Mouse (Mus musculus) midbrain, embryonic 10.5 days (tissue): ENCODE results near the gene Rras2. TPM values are rescaled to one million over a fixed set of nuclear protein-coding genes. Genes with fewer than 3 reads are reported as not detected.

ENCODE experiments used
- DNase-seq: peaks from one replicate; pipeline ENCODE4 v3.0.0-alpha.2; 2017; ENCODE audit warnings: low spot score
- H3K27ac ChIP-seq: fragments of 300-500 bp; sonication (generic); replicated peaks from 2 replicates; pipeline ENCODE4 v1.5.1; 2016; ENCODE audit warnings: mild to moderate bottlenecking
- H3K27me3 ChIP-seq: fragments of 300-500 bp; sonication (generic); 2 replicates; pipeline ENCODE4 v1.6.1; 2016; ENCODE audit warnings: low read depth, mild to moderate bottlenecking; ENCODE audit not compliant: poor library complexity, severe bottlenecking
- H3K36me3 ChIP-seq: fragments of 300-500 bp; sonication (generic); 2 replicates; pipeline ENCODE4 v1.6.1; 2016; ENCODE audit warnings: mild to moderate bottlenecking, moderate library complexity
- H3K4me1 ChIP-seq: fragments of 300-500 bp; sonication (generic); 2 replicates; pipeline ENCODE4 v1.6.1; 2016
- H3K4me3 ChIP-seq: fragments of 300-500 bp; sonication (generic); 2 replicates; pipeline ENCODE4 v1.5.1; 2016; ENCODE audit warnings: mild to moderate bottlenecking, moderate library complexity
- H3K9me3 ChIP-seq: fragments of 300-500 bp; sonication (generic); replicated peaks from 2 replicates; pipeline ENCODE4 v1.6.1; 2016; ENCODE audit warnings: mild to moderate bottlenecking
- WGBS: fragments of 180-500 bp; shearing (Covaris S2); methylation state at CpG from one replicate; pipeline ENCODE4 v1.1.7; 2016; 5-methylcytosine and 5-hydroxymethylcytosine counted together
- polyA plus RNA-seq: library from polyadenylated mRNA; unstranded; fragments of >200 nt; fragmentation: Nextera tagmentation; extraction: Ambion mirVana; gene quantifications from 2 replicates; pipeline ENCODE4 v1.2.1, GENCODE M21; 2016

The Rras2 gene
- polyA plus RNA-seq, 1 experiment from 2014 or later = 27.2 TPM

GRCm38 (mm10) chr7:114065407-114066185, 52.0 kb downstream of the Rras2 start:
- peaks cover 24% of the 10 kb centered on the region for H3K4me1 ChIP-seq
- H3K27me3 ChIP-seq = no peaks in the 10 kb centered on the region
- H3K36me3 ChIP-seq = no peaks in the 10 kb centered on the region
- H3K4me3 ChIP-seq = no peak overlapping the region
- WGBS = 32% methylated on average over 11 of the region's 11 CpGs
- H3K27ac ChIP-seq = no peak overlapping the region; the same call in 1 of the 2 replicates
- no peaks in the 10 kb centered on the region for H3K9me3 ChIP-seq
- no peak for DNase-seq

GRCm38 (mm10) chr7:114063966-114064365, 53.6 kb downstream of the Rras2 start:
- no peak for DNase-seq
- Histone ChIP-seq H3K4me3 (no peak overlapping the region), H3K27ac (no peak overlapping the region), H3K4me1 (peaks cover 24% of the 10 kb centered on the region), H3K36me3 (no peaks in the 10 kb centered on the region), H3K27me3 (no peaks in the 10 kb centered on the region), H3K9me3 (no peaks in the 10 kb centered on the region)
- WGBS = 91% methylated on average over 6 of the region's 6 CpGs

DNA sequence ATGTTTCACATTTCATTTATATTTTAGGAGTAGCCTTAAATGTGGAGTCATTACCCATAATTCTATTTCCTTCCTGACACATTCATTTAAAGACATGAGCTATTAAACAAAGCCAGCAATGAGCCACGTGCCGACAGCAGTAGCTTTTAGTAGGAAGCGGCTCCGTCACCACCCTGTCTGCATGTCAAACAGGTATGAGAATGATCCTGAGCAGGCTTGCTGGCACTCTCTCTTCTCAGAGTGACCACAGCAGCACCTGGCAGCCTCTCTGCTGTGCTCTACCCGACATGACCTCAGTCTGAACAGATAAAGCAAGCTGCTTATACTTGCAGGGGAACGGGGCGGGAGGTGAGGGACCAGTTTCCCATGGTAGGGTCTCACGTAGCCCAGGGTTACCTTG, 54.0 kb downstream of the Rras2 start:
- no peaks in the 10 kb centered on the region for H3K27me3 ChIP-seq
- no peaks in the 10 kb centered on the region for H3K9me3 ChIP-seq
- peaks cover 24% of the 10 kb centered on the region for H3K4me1 ChIP-seq
- H3K36me3 ChIP-seq = no peaks in the 10 kb centered on the region
- H3K27ac ChIP-seq = no peak overlapping the region
- H3K4me3 ChIP-seq = no peak overlapping the region
- 75% methylated on average over 8 of the region's 8 CpGs for WGBS
- DNase-seq = no peak

- no peak overlapping the region for H3K27ac ChIP-seq
- H3K4me3 ChIP-seq = no peak overlapping the region
- no peaks in the 10 kb centered on the region for H3K27me3 ChIP-seq
- H3K4me1 ChIP-seq = peaks cover 24% of the 10 kb centered on the region
- H3K36me3 ChIP-seq = 0 out of 2 replicates have a peak, but pooled peaks cover 3% of the 10 kb centered on the region
- no peaks in the 10 kb centered on the region for H3K9me3 ChIP-seq
- DNase-seq = no peak
- 69% methylated on average over 1 of the region's 1 CpGs for WGBS
Measured at GRCm38 (mm10) chr7:114062451-114062850, 55.1 kb downstream of the Rras2 start.

GRCm38 (mm10) chr7:114060445-114060844, 57.1 kb downstream of the Rras2 start:
- DNase-seq = no peak
- WGBS = 94% methylated on average over 6 of the region's 6 CpGs
- no peaks in the 10 kb centered on the region for H3K27me3 ChIP-seq

GRCm38 (mm10) chr7:114058927-114059441, 58.6 kb downstream of the Rras2 start:
- WGBS = 92% methylated on average over 6 of the region's 6 CpGs
- DNase-seq = no peak

More at GRCm38 (mm10) chr7:114060445-114060844, 57.1 kb downstream of the Rras2 start:
- Histone ChIP-seq H3K4me3 (no peak overlapping the region), H3K9me3 (no peaks in the 10 kb centered on the region), H3K36me3 (peaks cover 9% of the 10 kb centered on the region), H3K4me1 (peaks cover 8% of the 10 kb centered on the region), H3K27ac (no peak overlapping the region)

DNA sequence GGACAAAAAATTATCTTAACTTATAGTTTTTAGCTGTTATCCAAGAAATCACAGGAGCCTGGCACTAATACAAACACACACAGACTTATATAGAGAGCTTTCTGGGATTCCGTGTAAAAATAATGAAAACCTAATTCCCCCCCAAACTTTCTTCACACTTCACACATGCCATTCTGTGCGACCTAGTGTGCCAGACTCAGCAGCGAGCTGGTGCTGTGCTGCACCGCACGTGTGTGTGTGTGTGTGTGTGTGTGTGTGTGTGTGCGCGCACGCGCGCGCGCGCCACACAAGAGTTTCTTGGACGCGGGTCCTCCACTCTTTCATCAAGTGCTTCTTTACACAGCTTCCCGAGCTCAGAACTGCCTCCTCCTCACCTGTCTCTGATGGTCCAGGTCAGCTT, 59.4 kb downstream of the Rras2 start:
- 94% methylated on average over 16 of the region's 16 CpGs for WGBS
- Histone ChIP-seq H3K27me3 (no peaks in the 10 kb centered on the region), H3K9me3 (no peaks in the 10 kb centered on the region), H3K4me1 (no peaks in the 10 kb centered on the region), H3K27ac (no peak overlapping the region), H3K36me3 (peaks cover 11% of the 10 kb centered on the region), H3K4me3 (no peak overlapping the region)
- no peak for DNase-seq

More at GRCm38 (mm10) chr7:114058927-114059441, 58.6 kb downstream of the Rras2 start:
- no peaks in the 10 kb centered on the region for H3K27me3 ChIP-seq
- H3K4me1 ChIP-seq = no peaks in the 10 kb centered on the region; the same call in 1 of the 2 replicates
- no peak overlapping the region for H3K27ac ChIP-seq
- H3K36me3 ChIP-seq = peaks cover 11% of the 10 kb centered on the region
- H3K9me3 ChIP-seq = no peaks in the 10 kb centered on the region
- H3K4me3 ChIP-seq = no peak overlapping the region

DNA sequence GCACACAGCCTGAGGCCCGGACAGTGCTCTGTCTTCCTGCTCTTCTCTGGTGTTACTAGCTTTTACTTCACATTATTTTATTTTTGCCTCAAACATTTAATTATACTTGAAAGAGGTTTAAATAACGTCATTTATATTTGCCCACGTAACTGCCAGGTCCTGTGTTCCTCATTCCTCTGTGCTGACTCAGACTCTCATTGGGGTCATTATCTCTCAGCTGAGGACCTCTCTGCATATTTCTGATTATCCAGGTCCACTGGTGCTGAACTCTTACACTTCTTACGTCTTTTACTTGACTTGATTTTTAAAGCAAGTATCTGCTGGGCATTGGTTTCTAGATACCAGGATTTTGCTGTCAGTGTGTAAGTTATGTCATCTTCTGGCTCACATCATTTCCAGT, 63.9 kb downstream of the Rras2 start:
- Histone ChIP-seq H3K27me3 (no peaks in the 10 kb centered on the region), H3K4me3 (no peak overlapping the region), H3K36me3 (peaks cover 11% of the 10 kb centered on the region), H3K27ac (no peak overlapping the region), H3K4me1 (peaks cover 4% of the 10 kb centered on the region; the same call in 1 of the 2 replicates), H3K9me3 (no peaks in the 10 kb centered on the region)
- DNase-seq = no peak
- 94% methylated on average over 4 of the region's 4 CpGs for WGBS

DNA sequence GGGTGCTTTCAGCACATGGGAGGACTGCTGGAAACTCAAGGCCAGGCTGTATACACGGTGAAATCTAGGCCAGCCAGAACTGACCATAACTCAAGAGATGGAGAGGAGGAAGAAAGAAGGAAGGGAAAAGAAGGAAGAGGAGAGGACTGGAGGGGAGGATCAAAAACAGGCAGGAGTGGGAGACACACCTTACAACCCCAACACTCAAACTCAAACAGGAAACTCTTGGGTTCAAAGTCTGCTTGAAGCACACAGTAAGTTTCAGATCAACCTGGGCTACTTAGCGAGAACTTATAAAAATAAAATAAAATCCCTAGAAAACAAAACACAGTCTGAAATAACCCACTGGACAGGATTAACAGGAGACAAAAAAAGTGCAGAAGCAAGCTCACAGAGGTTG, 71.8 kb downstream of the Rras2 start:
- WGBS = 89% methylated on average over 2 of the region's 2 CpGs
- Histone ChIP-seq H3K4me1 (no peaks in the 10 kb centered on the region), H3K27ac (no peak overlapping the region), H3K4me3 (no peak overlapping the region), H3K27me3 (no peaks in the 10 kb centered on the region), H3K36me3 (peaks cover 28% of the 10 kb centered on the region), H3K9me3 (no peaks in the 10 kb centered on the region)
- no peak for DNase-seq

DNA sequence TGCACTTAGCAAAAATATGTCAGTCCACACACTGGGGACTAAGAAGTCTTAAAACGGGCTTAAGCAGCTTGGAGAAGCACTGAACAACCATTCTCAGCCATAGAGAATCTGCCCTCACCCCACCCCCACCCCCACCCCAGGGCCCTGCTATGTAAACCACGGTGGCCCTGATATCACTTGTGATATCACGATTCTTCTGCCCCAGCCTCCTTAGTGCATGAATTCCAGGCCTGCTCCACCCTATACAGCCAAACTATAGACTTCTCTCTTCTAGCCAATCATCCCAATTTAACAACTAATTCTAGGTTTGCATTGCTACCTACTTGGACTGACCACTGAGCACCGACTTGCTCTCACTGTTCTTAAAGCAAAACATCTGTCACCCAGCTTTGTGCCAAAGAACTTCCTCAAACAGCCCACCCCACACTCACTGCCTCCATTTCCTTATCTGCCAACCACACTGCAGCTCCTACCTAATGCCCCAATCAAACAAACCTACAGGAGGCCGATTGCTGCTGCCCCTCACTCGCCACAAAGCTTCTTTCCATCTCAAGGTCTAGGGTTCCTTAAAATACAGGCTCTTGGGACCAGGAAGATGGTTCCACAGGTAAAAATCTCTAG, 73.5 kb downstream of the Rras2 start:
- Histone ChIP-seq H3K4me3 (no peak overlapping the region), H3K27ac (no peak overlapping the region), H3K9me3 (no peaks in the 10 kb centered on the region), H3K36me3 (peaks cover 46% of the 10 kb centered on the region), H3K4me1 (no peaks in the 10 kb centered on the region), H3K27me3 (no peaks in the 10 kb centered on the region)
- 77% methylated on average over 6 of the region's 6 CpGs for WGBS
- no peak for DNase-seq

DNA sequence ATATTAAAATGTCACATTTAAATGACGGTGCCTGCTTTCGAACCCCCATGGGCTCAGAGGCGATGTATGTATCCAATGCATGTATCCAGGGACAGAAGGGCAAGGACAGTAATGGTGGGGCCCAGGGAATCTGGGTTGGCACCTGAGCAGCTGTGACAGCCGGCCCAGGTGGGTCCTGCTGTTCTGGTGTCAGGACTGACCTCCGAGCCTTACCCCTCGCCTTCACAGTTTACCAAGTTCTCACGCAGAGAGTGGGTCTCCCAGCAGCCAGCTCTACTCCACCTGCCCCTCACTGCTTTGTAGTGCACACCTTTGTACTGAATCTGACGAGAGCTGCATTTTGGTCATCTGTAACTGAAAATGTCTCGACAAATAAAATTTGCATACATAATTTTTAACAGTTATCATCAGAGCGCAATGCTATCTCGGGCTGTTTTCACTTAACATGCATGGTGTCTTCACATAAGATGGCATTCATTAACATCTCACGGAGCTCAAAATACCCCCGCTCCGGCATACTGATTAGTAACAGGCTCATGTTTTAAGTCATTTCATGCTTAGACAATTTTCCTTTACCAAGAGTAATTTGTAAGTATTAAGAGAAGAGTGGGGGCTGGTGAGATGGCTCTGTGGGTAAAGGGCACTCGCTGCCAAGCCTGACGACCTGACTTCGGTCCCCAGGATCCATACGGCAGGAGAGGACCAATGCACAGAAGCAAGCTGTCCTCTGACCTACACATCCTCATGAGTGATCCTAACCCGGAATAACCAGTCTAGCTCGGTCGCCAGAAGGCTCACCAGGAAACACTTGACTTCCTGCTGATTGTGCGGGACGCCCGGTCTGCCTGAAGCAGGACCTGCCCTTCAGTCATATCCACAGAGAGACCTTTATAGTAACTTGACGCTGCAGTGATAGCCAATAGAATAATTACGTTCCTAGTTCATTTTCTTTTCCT, 74.3 kb downstream of the Rras2 start:
- no peaks in the 10 kb centered on the region for H3K9me3 ChIP-seq
- H3K36me3 ChIP-seq = peaks cover 51% of the 10 kb centered on the region
- no peak overlapping the region for H3K4me3 ChIP-seq
- 91% methylated on average over 26 of the region's 26 CpGs for WGBS
- H3K27ac ChIP-seq = no peak overlapping the region
- DNase-seq = no peak
- H3K4me1 ChIP-seq = no peaks in the 10 kb centered on the region
- no peaks in the 10 kb centered on the region for H3K27me3 ChIP-seq

DNA sequence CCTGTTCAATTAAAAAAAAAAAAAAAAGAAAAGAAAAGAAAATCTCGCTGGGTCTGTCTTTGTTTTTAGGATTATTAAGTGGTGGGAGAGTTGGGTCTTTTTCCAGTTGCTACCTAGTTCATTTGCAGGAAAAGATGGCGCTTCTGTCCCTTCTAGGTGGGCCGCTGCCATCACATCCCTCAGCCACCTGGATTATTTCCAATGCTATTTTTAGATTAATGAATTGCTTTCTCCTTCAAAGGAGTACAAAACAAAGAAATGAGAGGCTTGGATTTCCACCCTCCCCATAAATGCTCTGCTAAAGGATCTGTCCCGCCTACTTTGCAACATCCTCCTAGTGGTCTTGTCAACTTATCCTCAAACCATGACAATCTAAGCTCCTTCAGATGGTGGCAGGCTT, 76.2 kb downstream of the Rras2 start:
- 94% methylated on average over 4 of the region's 4 CpGs for WGBS
- Histone ChIP-seq H3K9me3 (no peaks in the 10 kb centered on the region), H3K4me1 (no peaks in the 10 kb centered on the region), H3K27ac (no peak overlapping the region), H3K36me3 (peaks cover 56% of the 10 kb centered on the region), H3K27me3 (no peaks in the 10 kb centered on the region), H3K4me3 (no peak overlapping the region)
- DNase-seq = no peak
